Mouse (Mus musculus) midbrain, postnatal 0 days (tissue): ENCODE data around the gene Ccdc148. TPM values are rescaled to one million over a fixed set of nuclear protein-coding genes. Genes with fewer than 3 reads are reported as not detected.

Experiments
- ATAC-seq: fragments of 200-750 bp; cut with Nextera tagmentation; 2 replicates; pipeline ENCODE4 v1.8.0; 2017; ENCODE audit warnings: moderate number of reproducible peaks, mild to moderate bottlenecking, moderate TSS enrichment, moderate library complexity; ENCODE audit not compliant: low FRiP score
- DNase-seq: peaks from one replicate; pipeline ENCODE4 v3.0.0-alpha.2; 2015; ENCODE audit warnings: low spot score
- H3K27ac ChIP-seq: fragments of 300-500 bp; sonication (generic); 2 replicates; pipeline ENCODE4 v1.5.1; 2014; ENCODE audit warnings: low read depth, mild to moderate bottlenecking, low read length, mixed read lengths
- H3K27me3 ChIP-seq: fragments of 300-500 bp; sonication (generic); 2 replicates; pipeline ENCODE4 v1.6.1; 2014; ENCODE audit warnings: low read length, control low read depth, mixed read lengths; ENCODE audit not compliant: insufficient read depth
- H3K36me3 ChIP-seq: fragments of 300-500 bp; sonication (generic); 2 replicates; pipeline ENCODE4 v1.6.1; 2014; ENCODE audit warnings: low read length, control low read depth, mixed read lengths; ENCODE audit not compliant: insufficient read depth
- H3K4me1 ChIP-seq: fragments of 300-500 bp; sonication (generic); 2 replicates; pipeline ENCODE4 v1.6.1; 2014; ENCODE audit warnings: mild to moderate bottlenecking, control low read depth, antibody characterized with exemption, low read length, mixed read lengths; ENCODE audit not compliant: insufficient read depth
- H3K4me2 ChIP-seq: fragments of 300-500 bp; sonication (generic); 2 replicates; pipeline ENCODE4 v1.6.1; 2014; ENCODE audit warnings: low read depth, mild to moderate bottlenecking, low read length, mixed read lengths; ENCODE audit not compliant: poor library complexity, severe bottlenecking
- H3K4me3 ChIP-seq: fragments of 300-500 bp; sonication (generic); 2 replicates; pipeline ENCODE4 v1.5.1; 2014; ENCODE audit warnings: low read depth, mild to moderate bottlenecking, low read length, moderate library complexity
- H3K9ac ChIP-seq: fragments of 300-500 bp; sonication (generic); replicated peaks from 2 replicates; pipeline ENCODE4 v1.6.1; 2014; ENCODE audit warnings: mild to moderate bottlenecking, low read length, moderate library complexity, mixed read lengths; ENCODE audit not compliant: poor library complexity, severe bottlenecking
- H3K9me3 ChIP-seq: fragments of 300-500 bp; sonication (generic); 2 replicates; pipeline ENCODE4 v1.6.1; 2016; ENCODE audit warnings: low read length, control low read depth
- CTCF ChIP-seq: IDR thresholded peaks from 2 replicates; pipeline ENCODE4 v1.5.1; 2016; ENCODE audit warnings: antibody characterized with exemption, mild to moderate bottlenecking
- WGBS: fragments of 180-500 bp; shearing (Covaris S2); extraction: QIAGEN DNeasy Blood & Tissue Kit; methylation state at CpG from one replicate; pipeline ENCODE4 v1.1.7; 2014; 5-methylcytosine and 5-hydroxymethylcytosine counted together
- polyA plus RNA-seq: library from polyadenylated mRNA; unstranded; fragments of >200 nt; fragmentation: Nextera tagmentation; extraction: Ambion mirVana; gene quantifications from 2 replicates; pipeline ENCODE4 v1.2.1, GENCODE M21; 2015
- total RNA-seq: library from RNA; depleted of rRNA; stranded (reverse); fragments of >200 nt; gene quantifications from 2 replicates; pipeline ENCODE4 v1.2.3, GENCODE M21; 2014

The Ccdc148 gene
- total and polyA plus RNA-seq, 2 experiments from 2014 or later, result 5.3 to 7.7 TPM

DNA sequence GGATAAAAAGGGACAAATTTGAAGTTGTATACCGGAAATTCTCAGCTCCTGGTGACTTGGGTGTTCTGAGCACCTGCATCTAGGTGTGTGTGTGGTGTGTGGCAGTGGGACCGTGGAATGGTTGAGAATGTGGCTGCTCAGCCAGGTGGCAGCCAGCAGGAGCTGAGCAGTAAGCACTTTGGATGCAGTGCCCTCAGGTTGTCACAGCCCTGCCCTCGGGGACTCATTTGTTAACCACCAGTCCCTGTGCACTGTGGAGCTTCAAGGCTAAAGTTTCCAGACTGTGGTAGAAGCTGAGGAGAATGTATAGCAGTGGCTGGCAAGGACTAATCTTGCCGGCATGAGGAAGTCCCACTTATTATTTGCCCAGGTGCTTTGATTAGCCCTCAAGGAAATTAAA is 7.3 kb upstream of the Ccdc148 start:
- H3K9me3 ChIP-seq, result no peaks in the 10 kb centered on the region
- DNase-seq, result no peak

DNA sequence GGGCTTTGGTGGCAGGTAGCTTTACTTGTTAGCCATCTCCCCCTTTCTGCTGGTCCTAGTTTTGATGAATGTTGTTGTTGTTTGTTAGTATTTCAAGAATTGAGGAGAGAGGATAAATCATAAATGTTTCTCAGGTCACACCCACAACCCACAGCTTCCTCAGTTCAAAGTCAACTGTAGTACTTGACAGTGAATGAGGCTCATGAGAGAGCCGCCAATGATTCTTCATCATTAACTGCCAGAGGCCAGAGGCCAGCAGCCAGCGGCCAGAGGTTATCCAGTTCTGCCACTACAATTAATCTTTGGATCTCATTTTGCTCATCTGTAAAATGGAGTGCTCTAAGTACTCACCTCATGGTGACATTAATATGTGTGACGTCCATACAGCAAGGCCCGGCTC is 6.5 kb upstream of the Ccdc148 start:
- no peak overlapping the region for H3K27ac ChIP-seq
- ATAC-seq (no peak), DNase-seq (no peak)
- H3K36me3 ChIP-seq, result no peaks in the 10 kb centered on the region
- no peak for TF ChIP-seq CTCF
- WGBS, result 91% methylated on average over 4 of the region's 4 CpGs
- no peaks in the 10 kb centered on the region for H3K27me3 ChIP-seq
- H3K4me3 ChIP-seq, result no peak overlapping the region
- no peak overlapping the region for H3K4me2 ChIP-seq
- H3K9me3 ChIP-seq, result no peaks in the 10 kb centered on the region
- peaks cover 9% of the 10 kb centered on the region; the same call in 1 of the 2 replicates for H3K4me1 ChIP-seq
- no peak overlapping the region for H3K9ac ChIP-seq

More for the DNA sequence above, 7.3 kb upstream of the Ccdc148 start:
- Histone ChIP-seq H3K36me3 (no peaks in the 10 kb centered on the region), H3K9ac (no peak overlapping the region), H3K27ac (no peak overlapping the region), H3K4me2 (no peak overlapping the region), H3K27me3 (no peaks in the 10 kb centered on the region), H3K4me1 (peaks cover 9% of the 10 kb centered on the region; the same call in 1 of the 2 replicates), H3K4me3 (no peak overlapping the region)
- WGBS, result 79% methylated on average over 4 of the region's 4 CpGs
- TF ChIP-seq CTCF, result no peak
- no peak for ATAC-seq

DNA sequence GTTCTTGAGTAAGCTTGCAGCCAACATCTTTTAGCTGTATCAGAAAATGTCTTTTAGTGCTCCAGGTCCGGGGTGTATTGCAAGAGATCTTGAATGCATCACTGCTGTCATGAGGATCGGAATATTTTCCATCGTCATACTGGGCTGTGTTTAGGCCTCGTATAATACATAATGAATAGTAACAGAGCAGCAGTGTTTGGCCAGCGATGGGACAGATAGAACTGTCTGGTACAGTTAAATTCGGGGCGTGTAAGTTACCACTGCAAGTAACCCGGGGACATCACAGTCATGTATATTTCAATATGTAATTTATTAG is 1.8 kb upstream of the Ccdc148 start:
- H3K27ac ChIP-seq, result peak overlapping the region; percentile 80; the same call in 1 of the 2 replicates
- H3K4me1 ChIP-seq, result peaks cover 9% of the 10 kb centered on the region; the same call in 1 of the 2 replicates
- no peaks in the 10 kb centered on the region for H3K36me3 ChIP-seq
- no peak for TF ChIP-seq CTCF
- H3K4me2 ChIP-seq, result peak overlapping the region; percentile 71
- WGBS, result 20% methylated on average over 8 of the region's 8 CpGs
- peak overlapping the region; percentile 92 for H3K4me3 ChIP-seq
- no peak for ATAC-seq
- DNase-seq, result peak; percentile 8
- peak overlapping the region; percentile 77 for H3K9ac ChIP-seq
- no peaks in the 10 kb centered on the region for H3K27me3 ChIP-seq
- no peaks in the 10 kb centered on the region for H3K9me3 ChIP-seq

DNA sequence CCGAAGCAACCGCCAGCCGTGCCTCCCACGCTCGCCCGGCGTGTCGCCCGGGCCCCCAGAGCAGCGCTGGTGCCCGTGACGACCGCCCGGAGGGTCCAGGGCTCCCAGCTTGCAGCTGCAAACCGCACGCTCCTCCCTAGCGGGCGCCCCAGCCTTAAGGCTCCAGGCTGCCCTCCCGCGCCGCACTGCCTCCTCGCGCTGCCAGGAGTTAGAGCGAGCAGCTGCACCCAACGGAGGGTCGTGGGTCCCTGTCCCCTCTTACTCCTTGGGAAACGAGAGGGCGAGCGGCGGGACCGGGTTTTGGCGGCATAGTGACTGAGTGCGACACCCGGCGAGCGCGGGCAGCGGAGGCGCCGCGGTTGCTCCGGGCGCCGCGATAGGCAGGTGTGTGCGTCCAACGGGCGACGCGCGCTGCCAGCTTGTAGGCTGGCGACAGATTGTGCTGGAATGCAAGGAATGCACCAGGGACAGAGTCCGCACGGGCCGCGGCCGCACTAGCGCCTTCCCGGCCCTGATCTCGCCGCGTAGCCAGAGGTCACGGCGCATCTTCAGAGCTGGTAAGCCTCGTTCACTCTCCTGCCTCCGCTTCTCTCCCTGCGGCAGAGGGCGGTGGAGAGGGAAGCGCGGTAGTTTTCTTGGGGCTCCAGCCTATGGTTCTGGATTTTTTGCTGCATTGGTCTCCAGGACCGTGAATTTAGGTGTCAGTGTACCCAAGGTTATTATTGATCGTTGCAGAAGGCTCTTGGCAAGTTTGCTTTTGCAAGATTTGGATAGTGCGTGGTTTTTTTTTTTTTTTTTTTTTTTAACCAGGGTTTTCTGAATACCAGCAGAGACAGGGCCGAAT is 1.2 kb upstream of the Ccdc148 start:
- H3K27ac ChIP-seq, result peak overlapping the region; percentile 80
- H3K27me3 ChIP-seq, result no peaks in the 10 kb centered on the region
- DNase-seq (peak; percentile 75), ATAC-seq (peak; percentile 72)
- peak overlapping the region; percentile 71 for H3K4me2 ChIP-seq
- H3K9me3 ChIP-seq, result no peaks in the 10 kb centered on the region
- H3K9ac ChIP-seq, result peak overlapping the region; percentile 77
- peak overlapping the region; percentile 92 for H3K4me3 ChIP-seq
- peak; percentile 60 for TF ChIP-seq CTCF
- WGBS, result under 1% methylated on average over 71 of the region's 74 CpGs
- peaks cover 9% of the 10 kb centered on the region; the same call in 1 of the 2 replicates for H3K4me1 ChIP-seq
- no peaks in the 10 kb centered on the region for H3K36me3 ChIP-seq

DNA sequence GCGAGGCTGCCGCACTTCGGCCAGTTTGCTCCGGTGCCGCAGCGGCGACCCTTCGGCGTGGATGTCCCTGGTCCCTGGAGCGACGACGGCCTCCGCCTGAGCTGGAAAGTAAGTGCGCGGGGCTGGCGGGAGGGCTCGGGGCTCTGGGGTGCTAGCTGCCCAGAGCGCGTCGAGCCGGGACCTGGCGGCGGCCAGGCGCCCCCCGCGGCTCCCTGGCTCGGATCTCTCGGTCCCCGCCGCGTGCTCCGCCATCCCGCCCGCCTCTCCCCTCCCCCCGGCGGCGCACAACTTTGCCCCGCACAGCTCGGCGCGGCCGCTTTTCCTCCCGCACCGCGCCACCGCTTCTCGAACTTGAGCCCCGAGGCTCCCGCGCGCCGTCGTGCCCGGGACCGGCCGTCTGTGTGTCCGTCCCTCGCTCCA is 548 bp upstream of the Ccdc148 start:
- Histone ChIP-seq H3K4me1 (peaks cover 9% of the 10 kb centered on the region; the same call in 1 of the 2 replicates), H3K9ac (peak overlapping the region; percentile 77), H3K9me3 (no peaks in the 10 kb centered on the region), H3K4me2 (peak overlapping the region; percentile 71), H3K27ac (peak overlapping the region; percentile 80), H3K27me3 (no peaks in the 10 kb centered on the region), H3K4me3 (peak overlapping the region; percentile 92), H3K36me3 (no peaks in the 10 kb centered on the region)
- TF ChIP-seq CTCF, result no peak
- DNase-seq (peak; percentile 15), ATAC-seq (peak; percentile 64)
- WGBS, result under 1% methylated on average over 47 of the region's 58 CpGs

DNA sequence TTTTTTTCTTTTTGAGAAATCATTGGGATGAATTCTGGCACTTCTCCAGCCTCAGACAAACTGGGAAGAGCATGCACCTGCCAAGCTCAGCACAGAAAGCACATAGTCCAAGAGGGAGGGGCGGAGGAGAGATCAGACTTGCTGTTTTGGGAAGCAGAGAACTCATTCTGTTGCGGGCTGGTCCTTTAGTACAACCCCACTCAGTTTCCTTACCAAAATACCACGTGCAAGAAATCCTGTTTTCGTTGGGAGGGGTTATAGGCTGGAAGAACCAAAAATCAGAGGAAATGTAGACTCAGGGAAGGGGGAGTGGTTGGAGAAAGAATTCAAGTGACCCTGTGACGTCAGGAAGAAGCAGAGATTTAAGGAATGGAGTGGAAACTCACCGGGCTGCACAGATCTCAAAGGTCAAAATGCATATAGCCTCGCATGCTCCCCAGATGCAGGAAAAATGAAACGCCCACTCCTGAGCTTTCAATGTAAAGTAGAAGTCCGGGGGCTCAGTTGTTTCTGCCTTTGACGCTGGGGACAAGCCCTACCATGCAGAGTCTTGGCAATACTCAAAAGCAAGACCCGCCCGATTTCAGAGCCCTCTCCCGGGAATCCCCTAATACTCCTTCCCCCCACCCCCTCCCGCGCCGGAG is 400 bp downstream of the Ccdc148 start:
- peak overlapping the region; percentile 51; the same call in 1 of the 2 replicates for H3K27ac ChIP-seq
- H3K4me3 ChIP-seq, result peak overlapping the region; percentile 92
- peak overlapping the region; percentile 64 for H3K9ac ChIP-seq
- H3K36me3 ChIP-seq, result no peaks in the 10 kb centered on the region
- no peaks in the 10 kb centered on the region for H3K9me3 ChIP-seq
- no peaks in the 10 kb centered on the region for H3K27me3 ChIP-seq
- ATAC-seq (peak; percentile 26), DNase-seq (peak; percentile 40)
- 0% methylated on average over 13 of the region's 16 CpGs for WGBS
- H3K4me1 ChIP-seq, result peaks cover 9% of the 10 kb centered on the region; the same call in 1 of the 2 replicates
- TF ChIP-seq CTCF, result no peak
- peak overlapping the region; percentile 71 for H3K4me2 ChIP-seq
